In the genomic region with DNA sequence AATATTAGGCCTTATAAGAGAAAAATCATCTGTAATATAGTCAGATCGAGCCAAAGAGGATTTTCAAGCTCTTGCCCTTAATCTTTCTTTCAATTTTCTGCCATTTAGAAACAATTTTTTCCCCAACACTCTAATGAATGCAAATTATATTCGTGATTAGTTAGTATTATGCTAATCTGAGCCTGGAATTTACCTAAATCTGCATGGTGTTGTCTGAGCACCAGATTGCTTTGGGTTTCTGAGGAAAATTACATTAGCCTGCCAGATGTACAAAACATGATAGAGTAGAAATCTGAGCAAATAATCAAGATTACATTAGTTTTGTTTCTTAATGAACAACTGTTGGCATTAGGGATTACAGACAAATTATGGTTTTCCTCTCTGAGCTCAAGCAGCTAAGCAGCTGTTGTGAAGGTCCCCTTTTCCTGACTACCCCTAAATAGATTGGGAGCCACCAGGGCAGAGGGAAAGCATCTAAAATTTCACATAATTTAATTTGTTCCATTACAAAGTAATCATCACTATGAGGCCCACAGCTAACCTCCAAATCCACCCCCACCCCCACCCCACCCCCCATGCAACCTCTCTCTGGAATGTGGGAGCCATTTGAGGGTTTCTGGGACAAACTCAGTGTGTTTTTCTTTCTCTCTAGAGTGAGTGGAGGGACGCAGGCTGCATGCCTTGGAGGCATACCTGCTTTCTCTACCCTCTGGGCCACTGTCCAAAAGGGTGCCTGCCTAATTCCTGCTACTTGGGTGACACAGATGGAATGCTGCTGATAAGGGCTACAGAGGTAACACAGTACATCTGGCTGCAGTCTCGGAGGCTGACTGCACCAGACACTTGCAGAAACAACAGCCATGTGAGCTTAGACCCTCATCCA, we compare ENCODE assay signal across 10 mouse cellular contexts. TPM values are rescaled to one million over a fixed set of nuclear protein-coding genes. Genes with fewer than 3 reads are reported as not detected.
A peak's percentile ranks its signal among the peaks of the same experiment; 100 is the strongest.
DNase-seq lines count a peak whose midpoint lies in the region; ATAC-seq lines count a peak whose summit lies in the region.
"Had no signal": no experiment of that assay in that cellular context is flagged by ENCODE, and none has a peak within 500 bp of the region (broad histone marks: within the 10 kb centered on the region; RNA-seq: fewer than 3 reads in every experiment).

No protein-coding gene starts in this region.

- no peak overlapping the region for H3K4me3 ChIP-seq in heart, embryonic 12.5 days
- H3K4me3 ChIP-seq in embryonic facial prominence, embryonic 12.5 days, result no peak overlapping the region
- no peak overlapping the region for H3K4me3 ChIP-seq in hindbrain, embryonic 15.5 days
- H3K4me3 ChIP-seq: erythroblast, embryonic 14.5 days had no signal

- ATAC-seq in heart, embryonic 12.5 days (ENCODE audit: insufficient number of reproducible peaks, low FRiP score), result no peak
- ATAC-seq in embryonic facial prominence, embryonic 12.5 days (ENCODE audit: insufficient number of reproducible peaks, insufficient read depth, low FRiP score, low TSS enrichment), result peak; percentile 75
- ATAC-seq in hindbrain, embryonic 15.5 days (ENCODE audit: low FRiP score, low read depth), result no peak

- H3K36me3 ChIP-seq in heart, embryonic 12.5 days, result no peaks in the 10 kb centered on the region
- H3K36me3 ChIP-seq in embryonic facial prominence, embryonic 12.5 days, result no peaks in the 10 kb centered on the region
- no peaks in the 10 kb centered on the region for H3K36me3 ChIP-seq in hindbrain, embryonic 15.5 days

- peak overlapping the region; percentile 29 for H3K4me2 ChIP-seq in heart, embryonic 12.5 days
- peak overlapping the region; percentile 12; the same call in 1 of the 2 replicates for H3K4me2 ChIP-seq in embryonic facial prominence, embryonic 12.5 days (replicated peaks)
- H3K4me2 ChIP-seq in hindbrain, embryonic 15.5 days, result no peak overlapping the region

- WGBS in heart, embryonic 12.5 days, result 37% methylated on average over 4 of the region's 4 CpGs
- 21% methylated on average over 4 of the region's 4 CpGs for WGBS in embryonic facial prominence, embryonic 12.5 days
- WGBS in hindbrain, embryonic 15.5 days, result 28% methylated on average over 4 of the region's 4 CpGs

- no peaks in the 10 kb centered on the region for H3K27me3 ChIP-seq in heart, embryonic 12.5 days (replicated peaks)
- no peaks in the 10 kb centered on the region for H3K27me3 ChIP-seq in embryonic facial prominence, embryonic 12.5 days
- no peaks in the 10 kb centered on the region for H3K27me3 ChIP-seq in hindbrain, embryonic 15.5 days

- peak overlapping the region; percentile 44 for H3K27ac ChIP-seq in heart, embryonic 12.5 days (ENCODE audit: poor library complexity, severe bottlenecking)
- peak overlapping the region; percentile 86 for H3K27ac ChIP-seq in embryonic facial prominence, embryonic 12.5 days
- H3K27ac ChIP-seq in hindbrain, embryonic 15.5 days (replicated peaks), result peak overlapping the region; percentile 61

- DNase-seq in heart, adult 9 months (ENCODE audit: low spot score in 2 of 2), result no peak
- DNase-seq in lung, postnatal 14 days, result peak; percentile 17
- no peak for DNase-seq in frontal cortex, postnatal 14 days (ENCODE audit: low spot score in 2 of 2)
- no peak for DNase-seq in c-Kit-positive CD71-positive TER-119-positive erythroid progenitor cells, embryonic 14.5 days (ENCODE audit: low spot score)
- DNase-seq in right cerebral cortex, postnatal 10 days (ENCODE audit: low spot score in 2 of 2), result no peak
- DNase-seq: adrenal gland, adult 2 months had no signal

- no peaks in the 10 kb centered on the region for H3K9me3 ChIP-seq in heart, embryonic 12.5 days (replicated peaks)
- H3K9me3 ChIP-seq in embryonic facial prominence, embryonic 12.5 days, result no peaks in the 10 kb centered on the region
- no peaks in the 10 kb centered on the region for H3K9me3 ChIP-seq in hindbrain, embryonic 15.5 days

- H3K4me1 ChIP-seq in heart, embryonic 12.5 days (replicated peaks), result peaks cover 34% of the 10 kb centered on the region
- peaks cover 30% of the 10 kb centered on the region for H3K4me1 ChIP-seq in embryonic facial prominence, embryonic 12.5 days
- peaks cover 25% of the 10 kb centered on the region for H3K4me1 ChIP-seq in hindbrain, embryonic 15.5 days (replicated peaks)

- no peak overlapping the region for H3K9ac ChIP-seq in heart, embryonic 12.5 days
- no peak overlapping the region for H3K9ac ChIP-seq in embryonic facial prominence, embryonic 12.5 days
- no peak overlapping the region for H3K9ac ChIP-seq in hindbrain, embryonic 15.5 days

RNA-seq across cellular contexts. Expression of gene Nfib, which starts 14.2 kb away (rescaled TPM):
- 57.5 and 69.2 TPM in 2 replicates for polyA plus RNA-seq in heart, embryonic 12.5 days (2016; fragmentation: Nextera tagmentation; extraction: Ambion mirVana)
- polyA plus RNA-seq in embryonic facial prominence, embryonic 12.5 days (2016; fragmentation: Nextera tagmentation; extraction: Ambion mirVana), result 86.8 and 92.6 TPM in 2 replicates
- polyA plus RNA-seq in hindbrain, embryonic 15.5 days (2015; fragmentation: Nextera tagmentation; extraction: Ambion mirVana), result 70.0 and 72.5 TPM in 2 replicates
- polyA plus RNA-seq: erythroblast, embryonic 14.5 days had no signal
